Mouse (Mus musculus): ENCODE results near the gene Shmt2. TPM values are rescaled to one million over a fixed set of nuclear protein-coding genes. Genes with fewer than 3 reads are reported as not detected.

Gene Shmt2
- total and polyA plus RNA-seq, 2 experiments from 2014 or later, result 49.9 to 91.1 TPM

DNA sequence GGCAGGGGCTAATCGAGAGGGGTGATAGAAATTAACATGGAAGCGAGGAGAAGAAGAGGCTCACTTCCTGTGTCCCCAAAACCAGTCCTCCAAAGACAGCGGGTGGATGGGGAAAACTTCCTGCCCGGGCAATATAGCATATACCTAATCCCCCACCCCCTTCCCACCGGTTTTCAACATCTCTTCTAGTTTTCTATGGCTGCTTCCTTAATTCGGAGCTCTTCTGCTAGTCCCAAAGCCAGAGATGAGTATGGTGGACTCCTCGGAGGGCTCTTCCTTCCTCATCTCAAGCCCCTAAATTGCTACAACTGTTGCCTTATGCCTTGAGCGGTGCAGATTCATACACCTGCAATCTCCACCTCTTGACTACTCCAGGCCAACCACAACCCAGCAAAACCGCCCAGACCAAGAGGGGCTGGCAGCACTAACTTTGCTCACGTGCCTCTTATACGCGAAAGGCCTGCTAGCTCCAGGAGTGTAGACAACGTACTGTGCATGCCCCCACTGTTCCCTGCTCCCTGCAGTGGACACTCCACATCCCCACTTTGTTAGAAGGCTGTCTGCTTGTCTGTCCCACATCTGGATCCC lies 8.0 kb downstream of the Shmt2 start:
- peak overlapping the region; percentile 86; the same call in 1 of the 2 replicates for H3K4me2 ChIP-seq (ENCODE audit: low read depth, low read length)
- H3K9ac ChIP-seq (replicated peaks; ENCODE audit: low read length), result no peak overlapping the region
- 21% methylated on average over 13 of the region's 13 CpGs for WGBS
- H3K9me3 ChIP-seq (ENCODE audit: low read length), result no peaks in the 10 kb centered on the region
- H3K36me3 ChIP-seq (ENCODE audit: insufficient read depth, low read length), result peaks cover 5% of the 10 kb centered on the region
- no peak overlapping the region for H3K4me3 ChIP-seq (ENCODE audit: low read length)
- peaks cover 48% of the 10 kb centered on the region for H3K4me1 ChIP-seq (ENCODE audit: insufficient read depth, low read length)
- ATAC-seq (no peak), DNase-seq (ENCODE audit: low spot score) (no peak)
- H3K27me3 ChIP-seq (ENCODE audit: insufficient read depth, low read length), result no peaks in the 10 kb centered on the region
- no peak for TF ChIP-seq CTCF (IDR thresholded peaks at IDR 0.05; ENCODE audit: low read depth)
- H3K27ac ChIP-seq, result no peak overlapping the region

DNA sequence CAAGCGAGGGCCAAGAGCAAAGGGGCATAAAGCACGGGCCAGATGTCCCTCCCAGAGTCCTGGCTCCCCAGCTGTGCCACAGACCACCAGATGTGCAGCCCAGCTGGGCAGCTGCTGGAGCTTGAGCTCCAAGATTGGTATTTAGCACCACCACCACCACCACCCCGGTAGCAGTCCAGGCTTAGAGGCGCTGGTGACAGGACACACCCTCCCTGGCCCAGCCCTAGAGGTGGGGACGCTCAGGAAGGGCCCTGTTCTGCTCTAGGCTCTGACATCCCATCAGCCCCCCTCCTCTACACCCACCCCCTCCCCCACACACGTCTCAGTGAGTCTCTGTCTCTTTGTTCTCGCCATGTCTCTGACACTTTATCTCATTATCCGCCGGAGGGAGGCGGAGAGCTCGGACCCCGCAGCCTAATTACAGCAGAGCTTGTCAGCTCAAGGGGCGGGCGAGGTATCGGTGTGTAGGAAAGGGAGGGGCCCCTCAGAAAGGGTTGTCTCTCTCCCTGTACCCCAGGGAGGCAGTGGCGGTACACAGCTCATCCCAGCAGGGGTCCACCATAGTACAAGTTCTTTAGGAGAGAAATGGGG lies 8.6 kb downstream of the Shmt2 start:
- DNase-seq (ENCODE audit: low spot score) (peak; percentile 41), ATAC-seq (no peak)

DNA sequence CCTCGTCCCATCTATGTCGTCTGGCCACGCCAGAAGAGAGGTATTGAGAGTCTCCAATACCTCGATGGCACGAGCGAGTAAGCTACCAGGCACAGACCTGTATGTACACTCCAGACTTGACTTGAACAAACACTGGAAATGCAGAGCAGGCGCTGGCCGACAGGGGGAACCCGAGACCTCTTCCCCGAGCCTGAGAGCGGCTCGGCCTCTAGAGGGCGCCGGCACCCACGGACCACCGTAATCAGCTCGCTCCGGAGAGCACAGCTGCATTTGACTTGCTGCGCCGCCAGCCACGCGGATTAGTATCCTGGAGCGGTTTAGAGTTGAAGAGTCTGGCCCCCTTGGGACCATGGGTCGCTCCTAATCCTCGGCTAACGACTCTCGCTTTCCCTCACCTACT lies 9.4 kb downstream of the Shmt2 start:
- H3K4me1 ChIP-seq (ENCODE audit: insufficient read depth, low read length), result peaks cover 48% of the 10 kb centered on the region
- H3K4me3 ChIP-seq (ENCODE audit: low read length), result no peak overlapping the region
- H3K9me3 ChIP-seq (ENCODE audit: low read length), result no peaks in the 10 kb centered on the region
- peak overlapping the region; percentile 98 for H3K27ac ChIP-seq
- H3K36me3 ChIP-seq (ENCODE audit: insufficient read depth, low read length), result no peaks in the 10 kb centered on the region; the same call in 1 of the 2 replicates
- H3K9ac ChIP-seq (replicated peaks; ENCODE audit: low read length), result peak overlapping the region; percentile 73; the same call in 1 of the 2 replicates
- TF ChIP-seq CTCF (IDR thresholded peaks at IDR 0.05; ENCODE audit: low read depth), result peak; percentile 100
- no peaks in the 10 kb centered on the region for H3K27me3 ChIP-seq (ENCODE audit: insufficient read depth, low read length)
- peak; percentile 32 for ATAC-seq
- under 1% methylated on average over 27 of the region's 27 CpGs for WGBS
- H3K4me2 ChIP-seq (ENCODE audit: low read depth, low read length), result peak overlapping the region; percentile 86
- peak; percentile 94 for DNase-seq (ENCODE audit: low spot score)

More for the DNA sequence above, 8.6 kb downstream of the Shmt2 start:
- Histone ChIP-seq H3K27ac (peak overlapping the region; percentile 1; the same call in 1 of the 2 replicates), H3K4me3 (ENCODE audit: low read length) (no peak overlapping the region), H3K4me1 (ENCODE audit: insufficient read depth, low read length) (peaks cover 48% of the 10 kb centered on the region), H3K9me3 (ENCODE audit: low read length) (no peaks in the 10 kb centered on the region), H3K4me2 (ENCODE audit: low read depth, low read length) (peak overlapping the region; percentile 86), H3K27me3 (ENCODE audit: insufficient read depth, low read length) (no peaks in the 10 kb centered on the region), H3K9ac (replicated peaks; ENCODE audit: low read length) (no peak overlapping the region), H3K36me3 (ENCODE audit: insufficient read depth, low read length) (peaks cover 5% of the 10 kb centered on the region)
- TF ChIP-seq CTCF (IDR thresholded peaks at IDR 0.05; ENCODE audit: low read depth), result no peak
- WGBS, result 2% methylated on average over 16 of the region's 16 CpGs

DNA sequence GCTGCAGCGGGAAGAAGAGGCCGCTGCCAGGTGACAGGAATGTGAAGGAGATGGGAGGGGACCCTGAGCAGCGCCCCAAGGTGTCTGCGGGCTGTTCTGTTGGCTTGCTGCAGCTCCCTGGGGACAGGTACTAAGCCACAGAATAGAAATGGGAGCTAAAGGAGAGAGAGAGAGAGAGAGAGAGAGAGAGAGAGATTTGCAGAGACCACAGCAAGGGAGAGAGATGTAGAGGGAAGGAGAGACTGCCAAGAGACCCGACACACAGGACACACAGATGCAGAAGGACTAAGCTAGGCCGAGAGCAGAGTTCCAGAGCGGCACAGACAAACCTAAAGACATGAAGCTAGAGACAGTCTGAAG lies 10.0 kb downstream of the Shmt2 start:
- Histone ChIP-seq H3K27ac (peak overlapping the region; percentile 98), H3K9me3 (ENCODE audit: low read length) (no peaks in the 10 kb centered on the region), H3K4me2 (ENCODE audit: low read depth, low read length) (peak overlapping the region; percentile 86), H3K36me3 (ENCODE audit: insufficient read depth, low read length) (no peaks in the 10 kb centered on the region), H3K9ac (replicated peaks; ENCODE audit: low read length) (peak overlapping the region; percentile 73), H3K27me3 (ENCODE audit: insufficient read depth, low read length) (no peaks in the 10 kb centered on the region), H3K4me1 (ENCODE audit: insufficient read depth, low read length) (peaks cover 48% of the 10 kb centered on the region), H3K4me3 (ENCODE audit: low read length) (peak overlapping the region; percentile 42)
- no peak for TF ChIP-seq CTCF (IDR thresholded peaks at IDR 0.05; ENCODE audit: low read depth)
- DNase-seq (ENCODE audit: low spot score) (no peak), ATAC-seq (no peak)
- WGBS, result 2% methylated on average over 7 of the region's 7 CpGs

DNA sequence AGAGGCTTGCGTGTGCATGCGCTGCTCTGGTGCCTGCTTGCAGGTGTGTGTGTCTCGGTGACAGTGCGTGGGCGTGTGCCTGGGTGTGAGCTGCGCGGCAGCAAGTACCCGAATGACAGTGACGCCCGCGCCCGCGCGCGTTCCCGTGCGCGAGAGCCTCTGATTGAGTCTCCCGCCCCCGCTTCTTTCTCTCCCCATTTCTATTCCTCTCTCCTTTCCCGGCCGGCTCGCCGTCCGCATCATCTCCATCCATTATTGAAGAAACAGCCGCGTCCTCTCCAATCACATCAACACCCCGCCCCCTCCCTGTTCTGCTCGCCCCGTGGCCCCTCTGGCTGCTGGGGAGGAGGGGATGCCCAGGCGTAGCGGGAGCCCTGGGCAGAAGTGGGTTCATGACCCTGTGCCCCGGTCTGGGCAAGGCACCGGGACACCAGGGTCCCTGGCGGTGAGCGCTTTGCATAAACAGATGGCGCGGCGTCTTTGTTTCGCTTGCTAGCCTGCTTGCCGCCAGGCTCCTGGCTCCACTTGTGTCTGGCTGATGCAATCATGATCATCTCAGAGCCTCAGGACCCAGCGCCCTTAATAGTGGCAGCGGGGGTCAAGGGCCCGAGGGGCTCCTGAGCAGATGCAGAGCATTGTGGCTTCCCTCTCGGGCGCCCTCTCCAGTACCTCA lies 10.5 kb downstream of the Shmt2 start:
- Histone ChIP-seq H3K9ac (replicated peaks; ENCODE audit: low read length) (peak overlapping the region; percentile 73), H3K4me2 (ENCODE audit: low read depth, low read length) (peak overlapping the region; percentile 86), H3K27me3 (ENCODE audit: insufficient read depth, low read length) (no peaks in the 10 kb centered on the region), H3K27ac (peak overlapping the region; percentile 98), H3K4me1 (ENCODE audit: insufficient read depth, low read length) (peaks cover 46% of the 10 kb centered on the region), H3K36me3 (ENCODE audit: insufficient read depth, low read length) (no peaks in the 10 kb centered on the region), H3K9me3 (ENCODE audit: low read length) (no peaks in the 10 kb centered on the region), H3K4me3 (ENCODE audit: low read length) (peak overlapping the region; percentile 42)
- peak; percentile 62 for TF ChIP-seq CTCF (IDR thresholded peaks at IDR 0.05; ENCODE audit: low read depth)
- peak; percentile 92 for DNase-seq (ENCODE audit: low spot score)
- ATAC-seq, result peak; percentile 24
- under 1% methylated on average over 45 of the region's 46 CpGs for WGBS

DNA sequence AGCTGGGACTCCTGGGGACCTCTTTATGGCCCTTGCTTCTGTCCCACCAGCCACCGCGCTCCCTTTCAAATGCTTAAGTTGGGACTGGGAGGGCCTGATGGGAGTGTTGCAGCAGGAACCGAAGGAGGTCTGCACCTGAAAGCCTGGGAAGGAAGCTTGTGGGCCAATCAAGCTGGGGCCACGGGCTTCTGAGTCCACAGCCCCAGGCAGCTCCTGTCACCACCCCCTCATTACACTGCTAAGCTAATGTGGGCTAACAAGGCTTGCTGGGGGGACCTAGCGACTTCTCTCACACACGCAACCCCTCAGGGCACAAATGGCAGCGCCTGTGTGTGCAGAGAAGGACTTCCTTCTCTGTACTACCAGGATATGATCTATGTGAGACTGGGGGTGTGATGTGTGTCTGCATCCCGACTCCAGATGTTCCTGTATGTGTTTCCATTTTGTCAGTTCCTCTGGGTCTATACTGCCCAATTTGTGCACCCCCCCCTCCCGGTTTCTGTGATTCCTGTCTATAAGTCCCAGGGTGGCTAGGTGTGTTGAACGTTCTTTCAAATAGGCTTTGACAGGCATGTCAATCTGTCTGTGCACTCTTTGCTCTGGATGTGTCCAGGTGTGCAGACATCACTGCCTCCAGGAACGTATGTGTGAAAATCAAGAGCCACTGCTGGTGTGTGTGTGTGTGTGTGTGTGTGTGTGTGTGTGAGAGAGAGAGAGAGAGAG lies 11.2 kb downstream of the Shmt2 start:
- Histone ChIP-seq H3K9ac (replicated peaks; ENCODE audit: low read length) (peak overlapping the region; percentile 73; the same call in 1 of the 2 replicates), H3K27me3 (ENCODE audit: insufficient read depth, low read length) (no peaks in the 10 kb centered on the region), H3K4me2 (ENCODE audit: low read depth, low read length) (peak overlapping the region; percentile 86), H3K27ac (peak overlapping the region; percentile 98), H3K9me3 (ENCODE audit: low read length) (no peaks in the 10 kb centered on the region), H3K36me3 (ENCODE audit: insufficient read depth, low read length) (no peaks in the 10 kb centered on the region), H3K4me1 (ENCODE audit: insufficient read depth, low read length) (peaks cover 41% of the 10 kb centered on the region), H3K4me3 (ENCODE audit: low read length) (peak overlapping the region; percentile 42)
- 11% methylated on average over 11 of the region's 11 CpGs for WGBS
- no peak for TF ChIP-seq CTCF (IDR thresholded peaks at IDR 0.05; ENCODE audit: low read depth)
- ATAC-seq (no peak), DNase-seq (ENCODE audit: low spot score) (no peak)
